Comparison of ENCODE assay signal across 8 mouse cellular contexts in genomic region chr15:80800201-80800600, GRCm38 (mm10).
DNase-seq lines count a peak whose midpoint lies in the region; ATAC-seq and TF ChIP-seq lines count a peak whose summit lies in the region.

No protein-coding gene starts in this region.

- no peak overlapping the region for H3K9ac ChIP-seq in kidney, postnatal 0 days (ENCODE audit: low read depth, low read length)
- H3K9ac ChIP-seq in embryonic facial prominence, embryonic 12.5 days, result peak overlapping the region; percentile 71; the same call in 1 of the 2 replicates
- no peak overlapping the region for H3K9ac ChIP-seq in intestine, postnatal 0 days (ENCODE audit: low read depth, low read length)
- peak overlapping the region; percentile 72; the same call in 1 of the 2 replicates for H3K9ac ChIP-seq in neural tube, embryonic 14.5 days (replicated peaks; ENCODE audit: low read depth, low read length)

- H3K4me2 ChIP-seq in kidney, postnatal 0 days (ENCODE audit: low read length), result peak overlapping the region; percentile 64
- peak overlapping the region; percentile 63 for H3K4me2 ChIP-seq in embryonic facial prominence, embryonic 12.5 days (replicated peaks)
- peak overlapping the region; percentile 64 for H3K4me2 ChIP-seq in intestine, postnatal 0 days (replicated peaks; ENCODE audit: low read depth)
- peak overlapping the region; percentile 75 for H3K4me2 ChIP-seq in neural tube, embryonic 14.5 days (ENCODE audit: low read depth, low read length)

- intact Hi-C loops in left cerebral cortex, postnatal 10 days (cut with DNase I), result no loop called here

- no peaks in the 10 kb centered on the region for H3K27me3 ChIP-seq in kidney, postnatal 0 days (ENCODE audit: insufficient read depth, low read length)
- no peaks in the 10 kb centered on the region for H3K27me3 ChIP-seq in embryonic facial prominence, embryonic 12.5 days
- no peaks in the 10 kb centered on the region for H3K27me3 ChIP-seq in intestine, postnatal 0 days (replicated peaks; ENCODE audit: control insufficient read depth, insufficient read depth, low read length)
- no peaks in the 10 kb centered on the region for H3K27me3 ChIP-seq in neural tube, embryonic 14.5 days (ENCODE audit: control insufficient read depth, insufficient read depth, low read length)

- no peak for TF ChIP-seq CTCF in kidney, postnatal 0 days (IDR thresholded peaks at IDR 0.05; ENCODE audit: low read depth)
- no peak for TF ChIP-seq CTCF in intestine, postnatal 0 days (IDR thresholded peaks at IDR 0.05; ENCODE audit: low read depth)

- no peaks in the 10 kb centered on the region for H3K36me3 ChIP-seq in kidney, postnatal 0 days (ENCODE audit: insufficient read depth, low read length)
- H3K36me3 ChIP-seq in embryonic facial prominence, embryonic 12.5 days, result no peaks in the 10 kb centered on the region
- no peaks in the 10 kb centered on the region for H3K36me3 ChIP-seq in intestine, postnatal 0 days (ENCODE audit: control insufficient read depth, insufficient read depth)
- H3K36me3 ChIP-seq in neural tube, embryonic 14.5 days (ENCODE audit: control insufficient read depth, insufficient read depth, low read length), result no peaks in the 10 kb centered on the region

- WGBS in kidney, postnatal 0 days, result 17% methylated on average over 3 of the region's 3 CpGs
- 13% methylated on average over 3 of the region's 3 CpGs for WGBS in embryonic facial prominence, embryonic 12.5 days
- WGBS in intestine, postnatal 0 days, result 35% methylated on average over 3 of the region's 3 CpGs
- WGBS in neural tube, embryonic 14.5 days, result 3% methylated on average over 3 of the region's 3 CpGs

- DNase-seq in kidney, postnatal 0 days (ENCODE audit: low spot score), result no peak
- DNase-seq in kidney, adult 18-20 months, result no peak
- DNase-seq in left cerebral cortex, postnatal 10 days (ENCODE audit: extremely low spot score in 1 of 2, low spot score in 2 of 2), result no peak
- no peak for DNase-seq in cerebellum, adult 8-10 months

- no peaks in the 10 kb centered on the region for H3K9me3 ChIP-seq in kidney, postnatal 0 days (replicated peaks; ENCODE audit: low read length)
- H3K9me3 ChIP-seq in embryonic facial prominence, embryonic 12.5 days, result no peaks in the 10 kb centered on the region
- H3K9me3 ChIP-seq in intestine, postnatal 0 days (ENCODE audit: control insufficient read depth), result no peaks in the 10 kb centered on the region
- no peaks in the 10 kb centered on the region for H3K9me3 ChIP-seq in neural tube, embryonic 14.5 days (ENCODE audit: control insufficient read depth, low read length)

- H3K4me3 ChIP-seq in kidney, postnatal 0 days (replicated peaks; ENCODE audit: low read depth, low read length), result peak overlapping the region; percentile 64
- peak overlapping the region; percentile 59 for H3K4me3 ChIP-seq in embryonic facial prominence, embryonic 12.5 days
- peak overlapping the region; percentile 52 for H3K4me3 ChIP-seq in intestine, postnatal 0 days (ENCODE audit: low read depth, low read length)
- peak overlapping the region; percentile 61 for H3K4me3 ChIP-seq in neural tube, embryonic 14.5 days (ENCODE audit: low read depth, low read length)

- H3K4me1 ChIP-seq in kidney, postnatal 0 days (replicated peaks; ENCODE audit: insufficient read depth, low read length), result peaks cover 11% of the 10 kb centered on the region; the same call in 1 of the 2 replicates
- peaks cover 29% of the 10 kb centered on the region for H3K4me1 ChIP-seq in embryonic facial prominence, embryonic 12.5 days
- H3K4me1 ChIP-seq in intestine, postnatal 0 days (replicated peaks; ENCODE audit: control insufficient read depth, insufficient read depth, low read length), result peaks cover 5% of the 10 kb centered on the region; the same call in 1 of the 2 replicates
- peaks cover 31% of the 10 kb centered on the region for H3K4me1 ChIP-seq in neural tube, embryonic 14.5 days (ENCODE audit: control insufficient read depth, insufficient read depth, low read length)

- no peak for ATAC-seq in kidney, postnatal 0 days (replicated peaks; ENCODE audit: low FRiP score, low read depth)
- no peak for ATAC-seq in embryonic facial prominence, embryonic 12.5 days (ENCODE audit: insufficient number of reproducible peaks, insufficient read depth, low FRiP score, low TSS enrichment)
- no peak for ATAC-seq in intestine, postnatal 0 days
- no peak for ATAC-seq in neural tube, embryonic 14.5 days (ENCODE audit: low read depth)
- ATAC-seq in activated CD4-positive, CD25-positive, alpha-beta regulatory T cell, adult 4 months, result no peak

- no peak overlapping the region for H3K27ac ChIP-seq in kidney, postnatal 0 days
- no peak overlapping the region for H3K27ac ChIP-seq in embryonic facial prominence, embryonic 12.5 days
- H3K27ac ChIP-seq in intestine, postnatal 0 days (ENCODE audit: low read depth, low read length), result no peak overlapping the region
- H3K27ac ChIP-seq in neural tube, embryonic 14.5 days (ENCODE audit: low read depth, low read length), result no peak overlapping the region

Comparison
In these comparisons a context has a peak if more than half of its experiments do, and no peak if none do; other contexts are left out.
1. H3K9ac ChIP-seq: peak in embryonic facial prominence, embryonic 12.5 days (single experiment) and neural tube, embryonic 14.5 days (single experiment); none in kidney, postnatal 0 days (single experiment) and intestine, postnatal 0 days (single experiment).
2. Peak in every context shown above with its lines, with median percentiles within 50 percentile points of each other: H3K4me2 ChIP-seq and H3K4me3 ChIP-seq.